Mouse (Mus musculus): ENCODE data around the gene Vps16. TPM values are rescaled to one million over a fixed set of nuclear protein-coding genes. Genes with fewer than 3 reads are reported as not detected.
A peak's percentile ranks its signal among the peaks of the same experiment; 100 is the strongest.

Vps16 gene
- polyA plus RNA-seq, 1 experiment from 2014 or later: 99.3 TPM

- peak overlapping the region; percentile 87 for H3K4me2 ChIP-seq (ENCODE audit: low read length)
- ATAC-seq (peak; percentile 90), DNase-seq (ENCODE audit: low spot score) (no peak)
- no peaks in the 10 kb centered on the region for H3K27me3 ChIP-seq (replicated peaks; ENCODE audit: control insufficient read depth, insufficient read depth, low read length)
- no peaks in the 10 kb centered on the region for H3K9me3 ChIP-seq (replicated peaks; ENCODE audit: control insufficient read depth, low read length)
- peaks cover 3% of the 10 kb centered on the region for H3K36me3 ChIP-seq (ENCODE audit: control insufficient read depth, insufficient read depth, low read length)
- H3K4me3 ChIP-seq (ENCODE audit: low read depth, low read length): peak overlapping the region; percentile 91
- WGBS: 0% methylated on average over 45 of the region's 47 CpGs
- H3K9ac ChIP-seq (ENCODE audit: low read length): peak overlapping the region; percentile 92
- H3K27ac ChIP-seq (ENCODE audit: low read depth, low read length): peak overlapping the region; percentile 68; the same call in 1 of the 2 replicates
- H3K4me1 ChIP-seq (ENCODE audit: control insufficient read depth, insufficient read depth, low read length): peaks cover 15% of the 10 kb centered on the region
Measured at GRCm38 (mm10) chr2:130450434-130450796, 26.3 kb downstream of the Vps16 start.

DNA sequence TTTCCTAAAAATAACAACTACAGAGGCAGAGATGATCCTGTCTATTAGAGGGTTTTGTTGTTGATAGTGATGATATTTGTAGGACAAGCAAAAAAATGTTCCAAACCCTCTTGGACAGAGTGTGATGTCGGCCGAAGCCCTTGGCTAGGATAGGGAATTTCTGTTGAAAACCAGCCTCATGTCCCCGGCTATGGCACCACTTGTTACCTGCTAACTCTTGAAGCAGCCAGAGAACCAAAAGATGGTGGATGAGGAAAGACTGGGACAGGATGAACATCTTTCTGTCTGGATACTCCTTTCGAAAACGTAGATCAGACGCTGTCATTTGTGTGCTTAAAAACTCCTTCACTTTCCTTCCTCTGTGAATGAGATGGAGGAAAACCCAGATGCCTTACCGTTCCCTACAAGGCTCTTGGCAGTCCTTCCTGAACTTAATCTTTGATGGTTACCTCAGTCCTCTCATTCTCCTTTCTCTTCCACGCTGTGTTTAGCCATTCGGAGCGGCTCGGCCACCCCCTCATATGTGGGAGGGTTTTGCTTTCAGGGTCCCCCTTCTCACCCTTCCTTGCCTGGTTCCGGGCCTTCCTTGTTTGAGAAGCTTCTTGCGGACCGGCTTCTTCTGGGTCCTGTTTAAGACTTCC lies 27.1 kb downstream of the Vps16 start:
- ATAC-seq (no peak), DNase-seq (ENCODE audit: low spot score) (no peak)

GRCm38 (mm10) chr2:130451727-130452090 lies 27.6 kb downstream of the Vps16 start:
- Histone ChIP-seq H3K4me1 (ENCODE audit: control insufficient read depth, insufficient read depth, low read length) (peaks cover 15% of the 10 kb centered on the region), H3K36me3 (ENCODE audit: control insufficient read depth, insufficient read depth, low read length) (no peaks in the 10 kb centered on the region), H3K27me3 (replicated peaks; ENCODE audit: control insufficient read depth, insufficient read depth, low read length) (no peaks in the 10 kb centered on the region), H3K27ac (ENCODE audit: low read depth, low read length) (no peak overlapping the region), H3K4me3 (ENCODE audit: low read depth, low read length) (peak overlapping the region; percentile 91; the same call in 1 of the 2 replicates), H3K4me2 (ENCODE audit: low read length) (peak overlapping the region; percentile 87), H3K9ac (ENCODE audit: low read length) (peak overlapping the region; percentile 92), H3K9me3 (replicated peaks; ENCODE audit: control insufficient read depth, low read length) (no peaks in the 10 kb centered on the region)
- DNase-seq (ENCODE audit: low spot score) (no peak), ATAC-seq (no peak)
- 70% methylated on average over 3 of the region's 3 CpGs for WGBS

More for the DNA sequence above, 27.1 kb downstream of the Vps16 start:
- peak overlapping the region; percentile 87 for H3K4me2 ChIP-seq (ENCODE audit: low read length)
- WGBS: 64% methylated on average over 14 of the region's 14 CpGs
- no peaks in the 10 kb centered on the region for H3K27me3 ChIP-seq (replicated peaks; ENCODE audit: control insufficient read depth, insufficient read depth, low read length)
- no peaks in the 10 kb centered on the region for H3K9me3 ChIP-seq (replicated peaks; ENCODE audit: control insufficient read depth, low read length)
- peaks cover 15% of the 10 kb centered on the region for H3K4me1 ChIP-seq (ENCODE audit: control insufficient read depth, insufficient read depth, low read length)
- peak overlapping the region; percentile 91 for H3K4me3 ChIP-seq (ENCODE audit: low read depth, low read length)
- no peaks in the 10 kb centered on the region for H3K36me3 ChIP-seq (ENCODE audit: control insufficient read depth, insufficient read depth, low read length)
- no peak overlapping the region for H3K27ac ChIP-seq (ENCODE audit: low read depth, low read length)
- H3K9ac ChIP-seq (ENCODE audit: low read length): peak overlapping the region; percentile 92

DNA sequence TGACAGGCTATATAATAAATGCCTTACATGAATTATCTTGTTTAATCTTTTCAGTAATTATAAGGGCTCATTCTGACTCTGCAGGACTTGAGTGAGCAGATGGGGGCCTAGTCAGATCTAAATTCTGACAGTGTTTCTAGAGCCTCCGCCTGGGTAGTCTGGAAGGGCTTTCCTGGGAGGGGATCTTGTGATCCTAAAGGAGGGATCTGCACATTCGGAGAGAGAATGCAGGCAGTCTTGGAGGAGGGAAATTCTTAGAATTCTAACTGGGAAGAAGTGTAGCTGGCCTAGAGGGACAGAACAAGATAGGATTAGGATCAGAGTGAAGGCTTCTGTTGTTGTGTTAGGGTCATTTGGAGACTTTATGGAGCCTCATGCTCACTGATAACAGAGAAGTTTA lies 28.1 kb downstream of the Vps16 start:
- Histone ChIP-seq H3K27ac (ENCODE audit: low read depth, low read length) (no peak overlapping the region), H3K36me3 (ENCODE audit: control insufficient read depth, insufficient read depth, low read length) (no peaks in the 10 kb centered on the region), H3K4me2 (ENCODE audit: low read length) (0 out of 2 replicates have a peak overlapping the region, but pooled peaks have one; percentile 6), H3K9me3 (replicated peaks; ENCODE audit: control insufficient read depth, low read length) (no peaks in the 10 kb centered on the region), H3K9ac (ENCODE audit: low read length) (no peak overlapping the region), H3K4me1 (ENCODE audit: control insufficient read depth, insufficient read depth, low read length) (peaks cover 15% of the 10 kb centered on the region), H3K27me3 (replicated peaks; ENCODE audit: control insufficient read depth, insufficient read depth, low read length) (no peaks in the 10 kb centered on the region), H3K4me3 (ENCODE audit: low read depth, low read length) (no peak overlapping the region)
- ATAC-seq (no peak), DNase-seq (ENCODE audit: low spot score) (no peak)
- 70% methylated on average over 2 of the region's 2 CpGs for WGBS

DNA sequence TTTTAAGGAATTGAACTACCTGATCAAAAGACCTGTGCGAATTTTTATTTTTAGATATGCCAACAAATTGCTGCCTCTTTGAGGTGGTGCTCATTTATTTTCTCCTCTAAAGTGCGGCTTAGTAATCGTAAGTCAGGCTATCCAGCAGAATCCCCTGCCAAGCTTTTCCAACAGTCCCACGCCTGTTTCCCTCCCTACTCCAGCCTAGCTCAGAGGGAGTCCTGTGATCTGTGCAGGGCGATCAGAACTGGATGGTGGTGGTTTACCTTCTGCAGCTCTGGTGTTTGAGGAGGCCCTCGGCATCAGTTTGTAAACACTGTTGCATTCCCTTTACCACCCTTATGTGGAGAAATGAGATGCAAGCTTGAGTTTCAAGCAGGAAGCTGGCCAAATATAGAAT lies 29.3 kb downstream of the Vps16 start:
- WGBS: 67% methylated on average over 6 of the region's 6 CpGs
- no peak overlapping the region for H3K4me2 ChIP-seq (ENCODE audit: low read length)
- no peak for DNase-seq (ENCODE audit: low spot score)

GRCm38 (mm10) chr2:130454748-130455370 lies 30.7 kb downstream of the Vps16 start:
- Histone ChIP-seq H3K4me2 (ENCODE audit: low read length) (no peak overlapping the region), H3K27me3 (replicated peaks; ENCODE audit: control insufficient read depth, insufficient read depth, low read length) (no peaks in the 10 kb centered on the region), H3K9ac (ENCODE audit: low read length) (no peak overlapping the region), H3K4me1 (ENCODE audit: control insufficient read depth, insufficient read depth, low read length) (peaks cover 10% of the 10 kb centered on the region; the same call in 1 of the 2 replicates), H3K9me3 (replicated peaks; ENCODE audit: control insufficient read depth, low read length) (no peaks in the 10 kb centered on the region), H3K36me3 (ENCODE audit: control insufficient read depth, insufficient read depth, low read length) (no peaks in the 10 kb centered on the region), H3K27ac (ENCODE audit: low read depth, low read length) (no peak overlapping the region), H3K4me3 (ENCODE audit: low read depth, low read length) (no peak overlapping the region)
- DNase-seq (ENCODE audit: low spot score): peak; percentile 68
- ATAC-seq: no peak
- WGBS: 70% methylated on average over 6 of the region's 6 CpGs

More for the DNA sequence above, 29.3 kb downstream of the Vps16 start:
- Histone ChIP-seq H3K4me1 (ENCODE audit: control insufficient read depth, insufficient read depth, low read length) (peaks cover 15% of the 10 kb centered on the region), H3K4me3 (ENCODE audit: low read depth, low read length) (no peak overlapping the region), H3K27ac (ENCODE audit: low read depth, low read length) (no peak overlapping the region), H3K27me3 (replicated peaks; ENCODE audit: control insufficient read depth, insufficient read depth, low read length) (no peaks in the 10 kb centered on the region), H3K36me3 (ENCODE audit: control insufficient read depth, insufficient read depth, low read length) (no peaks in the 10 kb centered on the region), H3K9ac (ENCODE audit: low read length) (0 out of 2 replicates have a peak overlapping the region, but pooled peaks have one; percentile 1), H3K9me3 (replicated peaks; ENCODE audit: control insufficient read depth, low read length) (no peaks in the 10 kb centered on the region)
- ATAC-seq: no peak

DNA sequence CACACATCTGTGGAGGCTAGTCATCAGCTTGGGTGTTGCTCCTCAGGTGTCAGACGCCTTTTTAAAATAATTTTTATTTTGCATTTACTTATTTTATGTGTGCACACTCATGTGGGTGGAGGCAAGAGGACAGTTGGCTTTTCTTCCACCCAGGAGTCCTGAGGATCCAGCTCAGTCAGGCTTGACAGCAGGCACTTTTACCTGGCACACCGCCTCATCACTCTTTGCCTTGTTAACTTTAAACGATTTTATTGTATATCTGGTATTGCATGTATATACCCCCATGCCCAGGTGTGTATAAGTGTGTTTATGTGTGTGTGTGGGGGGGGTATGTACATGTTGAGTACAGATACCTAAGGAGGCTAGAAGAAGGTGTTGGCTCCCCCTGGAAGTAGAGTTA lies 33.7 kb downstream of the Vps16 start:
- ATAC-seq: no peak

GRCm38 (mm10) chr2:130459576-130459975 lies 35.4 kb downstream of the Vps16 start:
- Histone ChIP-seq H3K27me3 (replicated peaks; ENCODE audit: control insufficient read depth, insufficient read depth, low read length) (no peaks in the 10 kb centered on the region), H3K9ac (ENCODE audit: low read length) (no peak overlapping the region), H3K4me1 (ENCODE audit: control insufficient read depth, insufficient read depth, low read length) (no peaks in the 10 kb centered on the region), H3K27ac (ENCODE audit: low read depth, low read length) (no peak overlapping the region), H3K36me3 (ENCODE audit: control insufficient read depth, insufficient read depth, low read length) (no peaks in the 10 kb centered on the region), H3K4me3 (ENCODE audit: low read depth, low read length) (no peak overlapping the region), H3K9me3 (replicated peaks; ENCODE audit: control insufficient read depth, low read length) (no peaks in the 10 kb centered on the region), H3K4me2 (ENCODE audit: low read length) (no peak overlapping the region)
- no peak for ATAC-seq
- no peak for DNase-seq (ENCODE audit: low spot score)
- WGBS: 86% methylated on average over 3 of the region's 3 CpGs

More for the DNA sequence above, 33.7 kb downstream of the Vps16 start:
- H3K4me3 ChIP-seq (ENCODE audit: low read depth, low read length): no peak overlapping the region
- H3K36me3 ChIP-seq (ENCODE audit: control insufficient read depth, insufficient read depth, low read length): no peaks in the 10 kb centered on the region
- no peak overlapping the region for H3K27ac ChIP-seq (ENCODE audit: low read depth, low read length)
- H3K27me3 ChIP-seq (replicated peaks; ENCODE audit: control insufficient read depth, insufficient read depth, low read length): no peaks in the 10 kb centered on the region
- no peaks in the 10 kb centered on the region for H3K4me1 ChIP-seq (ENCODE audit: control insufficient read depth, insufficient read depth, low read length)
- DNase-seq (ENCODE audit: low spot score): no peak
- no peaks in the 10 kb centered on the region for H3K9me3 ChIP-seq (replicated peaks; ENCODE audit: control insufficient read depth, low read length)
- H3K9ac ChIP-seq (ENCODE audit: low read length): no peak overlapping the region
- no peak overlapping the region for H3K4me2 ChIP-seq (ENCODE audit: low read length)
- WGBS: 89% methylated on average over 3 of the region's 3 CpGs

All from forebrain, embryonic 14.5 days (tissue).